Mouse (Mus musculus) lung, postnatal 0 days (tissue): ENCODE measurements at regions not wholly inside any gene's neighbourhood (a gene's known extent, or its start where the extent isn't known, plus 50 kb on each side); places are given as distances from the start of the nearest gene placed in this dataset.

Experiments used
- CTCF ChIP-seq: IDR thresholded peaks from 2 replicates; pipeline ENCODE4 v1.5.1; 2016; ENCODE audit warnings: antibody characterized with exemption, mild to moderate bottlenecking
- EP300 ChIP-seq: IDR thresholded peaks from 2 replicates; pipeline ENCODE4 v1.6.1; 2016; ENCODE audit warnings: antibody characterized with exemption, mild to moderate bottlenecking, control low read depth

- TF ChIP-seq CTCF (no peak), EP300 (no peak)
These were observed 97.6 kb upstream of the Kctd3 start for GRCm38 (mm10) chr1:189105276-189105675.
